Mouse (Mus musculus): Measurements from ENCODE around the gene Ctnnal1.

DNA sequence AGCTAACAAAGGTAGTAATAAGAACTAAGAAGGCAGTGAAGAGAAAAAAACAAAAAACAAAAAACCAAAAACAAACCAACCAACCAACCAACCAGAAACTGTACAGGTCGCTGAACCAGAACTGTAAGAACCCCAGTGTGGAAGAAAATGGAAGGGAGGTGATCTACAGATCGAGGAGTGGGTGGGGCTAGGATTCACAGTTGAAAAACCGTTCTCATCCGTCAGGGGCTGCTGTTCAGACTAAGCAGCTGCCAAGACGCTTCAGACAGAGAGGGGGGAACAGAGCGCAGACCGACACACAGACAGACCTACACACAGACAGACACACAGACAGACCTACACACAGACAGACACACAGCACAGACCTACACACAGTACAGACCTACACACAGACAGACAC, 22.5 kb downstream of the Ctnnal1 start:
- TF ChIP-seq CTCF (IDR thresholded peaks at IDR 0.05; ENCODE audit: low read depth) (no peak), EP300 (IDR thresholded peaks at IDR 0.05; ENCODE audit: low read depth) (no peak)
